Mouse (Mus musculus): ENCODE results near the gene Pole4. TPM values are rescaled to one million over a fixed set of nuclear protein-coding genes. Genes with fewer than 3 reads are reported as not detected.

The Pole4 gene
- polyA plus RNA-seq, 1 experiment from 2014 or later, result 89.2 TPM

- Histone ChIP-seq H3K9ac (no peak overlapping the region), H3K27ac (replicated peaks) (no peak overlapping the region), H3K9me3 (replicated peaks) (no peaks in the 10 kb centered on the region), H3K4me2 (replicated peaks) (no peak overlapping the region), H3K36me3 (no peaks in the 10 kb centered on the region), H3K4me3 (replicated peaks) (no peak overlapping the region), H3K4me1 (no peaks in the 10 kb centered on the region; the same call in 1 of the 2 replicates), H3K27me3 (no peaks in the 10 kb centered on the region)
- WGBS, result 79% methylated on average over 6 of the region's 6 CpGs
- no peak for ATAC-seq (ENCODE audit: insufficient number of reproducible peaks, low FRiP score, low TSS enrichment, low read depth)
These were observed 10.1 kb upstream of the Pole4 start for GRCm38 (mm10) chr6:82715253-82715652.

- Histone ChIP-seq H3K27ac (replicated peaks) (no peak overlapping the region), H3K27me3 (no peaks in the 10 kb centered on the region), H3K4me1 (no peaks in the 10 kb centered on the region; the same call in 1 of the 2 replicates), H3K9me3 (replicated peaks) (no peaks in the 10 kb centered on the region), H3K4me3 (replicated peaks) (no peak overlapping the region), H3K9ac (no peak overlapping the region), H3K4me2 (replicated peaks) (no peak overlapping the region), H3K36me3 (no peaks in the 10 kb centered on the region)
- 86% methylated on average over 5 of the region's 5 CpGs for WGBS
- ATAC-seq (ENCODE audit: insufficient number of reproducible peaks, low FRiP score, low TSS enrichment, low read depth), result no peak
These were observed 9.7 kb upstream of the Pole4 start for GRCm38 (mm10) chr6:82714841-82715240.

GRCm38 (mm10) chr6:82714243-82714642, 9.1 kb upstream of the Pole4 start:
- Histone ChIP-seq H3K4me3 (replicated peaks) (no peak overlapping the region), H3K9me3 (replicated peaks) (no peaks in the 10 kb centered on the region), H3K9ac (no peak overlapping the region), H3K4me1 (no peaks in the 10 kb centered on the region; the same call in 1 of the 2 replicates), H3K4me2 (replicated peaks) (no peak overlapping the region), H3K36me3 (no peaks in the 10 kb centered on the region), H3K27ac (replicated peaks) (no peak overlapping the region), H3K27me3 (no peaks in the 10 kb centered on the region)
- no peak for ATAC-seq (ENCODE audit: insufficient number of reproducible peaks, low FRiP score, low TSS enrichment, low read depth)
- WGBS, result 19% methylated on average over 3 of the region's 3 CpGs

- WGBS, result 79% methylated on average over 3 of the region's 3 CpGs
- Histone ChIP-seq H3K9me3 (replicated peaks) (no peaks in the 10 kb centered on the region), H3K4me1 (peaks cover under 1% of the 10 kb centered on the region; the same call in 1 of the 2 replicates), H3K4me2 (replicated peaks) (no peak overlapping the region), H3K27ac (replicated peaks) (no peak overlapping the region), H3K36me3 (no peaks in the 10 kb centered on the region), H3K27me3 (no peaks in the 10 kb centered on the region), H3K4me3 (replicated peaks) (no peak overlapping the region), H3K9ac (no peak overlapping the region)
- no peak for ATAC-seq (ENCODE audit: insufficient number of reproducible peaks, low FRiP score, low TSS enrichment, low read depth)
These were observed 2.6 kb upstream of the Pole4 start for GRCm38 (mm10) chr6:82707742-82708141.

- peaks cover 3% of the 10 kb centered on the region; the same call in 1 of the 2 replicates for H3K4me1 ChIP-seq
- ATAC-seq (ENCODE audit: insufficient number of reproducible peaks, low FRiP score, low TSS enrichment, low read depth), result no peak
- H3K4me3 ChIP-seq (replicated peaks), result no peak overlapping the region
- H3K9ac ChIP-seq, result no peak overlapping the region
- H3K27me3 ChIP-seq, result no peaks in the 10 kb centered on the region
- no peaks in the 10 kb centered on the region for H3K36me3 ChIP-seq
- no peak overlapping the region for H3K27ac ChIP-seq (replicated peaks)
- no peak overlapping the region for H3K4me2 ChIP-seq (replicated peaks)
- no peaks in the 10 kb centered on the region for H3K9me3 ChIP-seq (replicated peaks)
- WGBS, result 85% methylated on average over 10 of the region's 10 CpGs
These were observed 2.1 kb upstream of the Pole4 start for GRCm38 (mm10) chr6:82707241-82707640.

GRCm38 (mm10) chr6:82703710-82704109, 1.5 kb downstream of the Pole4 start:
- H3K4me1 ChIP-seq, result peaks cover 11% of the 10 kb centered on the region; the same call in 1 of the 2 replicates
- no peaks in the 10 kb centered on the region for H3K27me3 ChIP-seq
- no peak overlapping the region for H3K4me3 ChIP-seq (replicated peaks)
- WGBS, result 78% methylated on average over 3 of the region's 3 CpGs
- H3K9ac ChIP-seq, result no peak overlapping the region
- no peak overlapping the region for H3K27ac ChIP-seq (replicated peaks)
- no peaks in the 10 kb centered on the region for H3K9me3 ChIP-seq (replicated peaks)
- no peak overlapping the region for H3K4me2 ChIP-seq (replicated peaks)
- no peaks in the 10 kb centered on the region for H3K36me3 ChIP-seq
- ATAC-seq (ENCODE audit: insufficient number of reproducible peaks, low FRiP score, low TSS enrichment, low read depth), result no peak

- Histone ChIP-seq H3K36me3 (no peaks in the 10 kb centered on the region), H3K27me3 (no peaks in the 10 kb centered on the region), H3K9me3 (replicated peaks) (no peaks in the 10 kb centered on the region), H3K4me2 (replicated peaks) (no peak overlapping the region), H3K4me3 (replicated peaks) (no peak overlapping the region), H3K4me1 (peaks cover 11% of the 10 kb centered on the region; the same call in 1 of the 2 replicates), H3K9ac (no peak overlapping the region), H3K27ac (replicated peaks) (no peak overlapping the region)
- 0 out of 2 replicates have a peak, but pooled peaks have one; percentile 56 for ATAC-seq (ENCODE audit: insufficient number of reproducible peaks, low FRiP score, low TSS enrichment, low read depth)
- 30% methylated on average over 16 of the region's 16 CpGs for WGBS
These were observed 2.6 kb downstream of the Pole4 start for GRCm38 (mm10) chr6:82702593-82703017.

GRCm38 (mm10) chr6:82701296-82701695, 3.9 kb downstream of the Pole4 start:
- Histone ChIP-seq H3K4me2 (replicated peaks) (no peak overlapping the region), H3K4me1 (peaks cover 11% of the 10 kb centered on the region; the same call in 1 of the 2 replicates), H3K36me3 (no peaks in the 10 kb centered on the region), H3K27me3 (no peaks in the 10 kb centered on the region), H3K9ac (no peak overlapping the region), H3K9me3 (replicated peaks) (no peaks in the 10 kb centered on the region), H3K27ac (replicated peaks) (no peak overlapping the region), H3K4me3 (replicated peaks) (no peak overlapping the region)
- ATAC-seq (ENCODE audit: insufficient number of reproducible peaks, low FRiP score, low TSS enrichment, low read depth), result no peak
- WGBS, result 56% methylated on average over 6 of the region's 6 CpGs

GRCm38 (mm10) chr6:82699831-82700230, 5.3 kb downstream of the Pole4 start:
- Histone ChIP-seq H3K4me2 (replicated peaks) (no peak overlapping the region), H3K36me3 (no peaks in the 10 kb centered on the region), H3K27me3 (no peaks in the 10 kb centered on the region), H3K4me3 (replicated peaks) (no peak overlapping the region), H3K4me1 (peaks cover 11% of the 10 kb centered on the region; the same call in 1 of the 2 replicates), H3K9ac (no peak overlapping the region), H3K9me3 (replicated peaks) (no peaks in the 10 kb centered on the region), H3K27ac (replicated peaks) (no peak overlapping the region)
- no peak for ATAC-seq (ENCODE audit: insufficient number of reproducible peaks, low FRiP score, low TSS enrichment, low read depth)
- 18% methylated on average over 5 of the region's 5 CpGs for WGBS

GRCm38 (mm10) chr6:82696736-82697135, 8.4 kb downstream of the Pole4 start:
- Histone ChIP-seq H3K9me3 (replicated peaks) (no peaks in the 10 kb centered on the region), H3K9ac (no peak overlapping the region), H3K4me3 (replicated peaks) (no peak overlapping the region), H3K36me3 (no peaks in the 10 kb centered on the region), H3K27ac (replicated peaks) (no peak overlapping the region), H3K4me1 (peaks cover 8% of the 10 kb centered on the region; the same call in 1 of the 2 replicates), H3K27me3 (no peaks in the 10 kb centered on the region), H3K4me2 (replicated peaks) (no peak overlapping the region)
- WGBS, result 88% methylated on average over 3 of the region's 3 CpGs
- no peak for ATAC-seq (ENCODE audit: insufficient number of reproducible peaks, low FRiP score, low TSS enrichment, low read depth)

GRCm38 (mm10) chr6:82694668-82695067, 10.5 kb downstream of the Pole4 start:
- H3K4me2 ChIP-seq (replicated peaks), result no peak overlapping the region
- no peaks in the 10 kb centered on the region for H3K27me3 ChIP-seq
- no peak overlapping the region for H3K4me3 ChIP-seq (replicated peaks)
- peaks cover 2% of the 10 kb centered on the region; the same call in 1 of the 2 replicates for H3K4me1 ChIP-seq
- whole genome bisulfite sequencing, result 58% methylated on average over 13 of the region's 13 CpGs
- H3K9ac ChIP-seq, result no peak overlapping the region
- H3K27ac ChIP-seq (replicated peaks), result no peak overlapping the region
- ATAC-seq (ENCODE audit: insufficient number of reproducible peaks, low FRiP score, low TSS enrichment, low read depth), result no peak
- no peaks in the 10 kb centered on the region for H3K36me3 ChIP-seq
- H3K9me3 ChIP-seq (replicated peaks), result no peaks in the 10 kb centered on the region

GRCm38 (mm10) chr6:82689474-82689873, 15.7 kb downstream of the Pole4 start:
- Histone ChIP-seq H3K27me3 (no peaks in the 10 kb centered on the region), H3K4me2 (replicated peaks) (no peak overlapping the region), H3K4me1 (no peaks in the 10 kb centered on the region), H3K4me3 (replicated peaks) (no peak overlapping the region), H3K36me3 (no peaks in the 10 kb centered on the region), H3K9me3 (replicated peaks) (no peaks in the 10 kb centered on the region), H3K9ac (no peak overlapping the region), H3K27ac (replicated peaks) (no peak overlapping the region)
- WGBS, result 83% methylated on average over 4 of the region's 4 CpGs
- no peak for ATAC-seq (ENCODE audit: insufficient number of reproducible peaks, low FRiP score, low TSS enrichment, low read depth)
